Mouse (Mus musculus) liver, embryonic 14.5 days (tissue): ENCODE measurements around the gene Kif13a. TPM values are rescaled to one million over a fixed set of nuclear protein-coding genes. Genes with fewer than 3 reads are reported as not detected.

Experiments used
- ATAC-seq: fragments of 200-750 bp; cut with Nextera tagmentation; 2 replicates; pipeline ENCODE4 v1.8.0; 2017; ENCODE audit warnings: moderate number of reproducible peaks, mild to moderate bottlenecking, moderate library complexity; ENCODE audit not compliant: insufficient read depth
- DNase-seq, 3 experiments: peaks; one replicate each; pipeline ENCODE4 v3.0.0-alpha.2; 2012 to 2013; ENCODE audit warnings: low read depth in 3 of 3, low spot score in 3 of 3
- H3K27ac ChIP-seq: fragments of 300-500 bp; sonication (generic); 2 replicates; pipeline ENCODE4 v1.5.1; 2014; ENCODE audit warnings: moderate library complexity, mild to moderate bottlenecking, control low read depth, inconsistent platforms
- H3K27me3 ChIP-seq: fragments of 300-500 bp; sonication (generic); 2 replicates; pipeline ENCODE4 v1.6.1; 2014; ENCODE audit warnings: mild to moderate bottlenecking, low read length, moderate library complexity; ENCODE audit not compliant: control insufficient read depth, insufficient read depth
- H3K36me3 ChIP-seq: fragments of 300-500 bp; sonication (generic); replicated peaks from 2 replicates; pipeline ENCODE4 v1.6.1; 2014; ENCODE audit warnings: low read depth; ENCODE audit not compliant: control insufficient read depth, insufficient read depth
- H3K4me1 ChIP-seq, 2 experiments: fragments of 200-500 bp in 1 of 2; fragments of 300-500 bp in 1 of 2; sonication (generic) in 1 of 2; replicated peaks; 2 replicates each; pipeline ENCODE4 v1.6.1; 2012 to 2014; ENCODE audit warnings: antibody characterized with exemption in 1 of 2, inconsistent platforms in 1 of 2, low read length in 1 of 2; ENCODE audit not compliant: control insufficient read depth in 2 of 2, insufficient read depth in 2 of 2
- H3K4me2 ChIP-seq: fragments of 300-500 bp; sonication (generic); 2 replicates; pipeline ENCODE4 v1.6.1; 2014; ENCODE audit warnings: low read depth, mild to moderate bottlenecking, control low read depth, moderate library complexity
- H3K4me3 ChIP-seq, 2 experiments: fragments of 200-500 bp in 1 of 2; fragments of 300-500 bp in 1 of 2; sonication (generic) in 1 of 2; 2 replicates each; pipeline ENCODE4 v1.5.1; 2012 to 2014; ENCODE audit warnings: low read depth in 2 of 2, low read length in 2 of 2, mild to moderate bottlenecking in 2 of 2, control low read depth in 1 of 2, inconsistent platforms in 1 of 2, moderate library complexity in 1 of 2; ENCODE audit not compliant: insufficient read depth in 1 of 2
- H3K9ac ChIP-seq: fragments of 300-500 bp; sonication (generic); replicated peaks from 2 replicates; pipeline ENCODE4 v1.6.1; 2014; ENCODE audit warnings: mild to moderate bottlenecking, control low read depth, moderate library complexity
- H3K9me3 ChIP-seq: fragments of 300-500 bp; sonication (generic); 2 replicates; pipeline ENCODE4 v1.6.1; 2016; ENCODE audit warnings: low read length, mixed read lengths; ENCODE audit not compliant: control insufficient read depth
- CTCF ChIP-seq: IDR thresholded peaks from 2 replicates; pipeline ENCODE4 v1.5.1; 2016; ENCODE audit warnings: antibody characterized with exemption, low read depth, control low read depth
- EP300 ChIP-seq: IDR thresholded peaks from 2 replicates; pipeline ENCODE4 v1.6.1; 2016; ENCODE audit warnings: antibody characterized with exemption, low read depth
- WGBS: fragments of 180-500 bp; shearing (Covaris S2); extraction: QIAGEN DNeasy Blood & Tissue Kit; methylation state at CpG from one replicate; pipeline ENCODE4 v1.1.7; 2014; ENCODE audit not compliant: insufficient replicate concordance; 5-methylcytosine and 5-hydroxymethylcytosine counted together
- polyA plus RNA-seq, 2 experiments: library from polyadenylated mRNA; depleted of rRNA in 1 of 2; stranded (reverse) in 1 of 2; unstranded in 1 of 2; fragments of >200 nt; fragmentation: Nextera tagmentation in 1 of 2; extraction: Ambion mirVana in 1 of 2; gene quantifications; 2 replicates each; pipeline versions ENCODE4 v1.2.1 to v1.2.3; 2012 to 2014

Kif13a gene
- polyA plus RNA-seq, 2 experiments, result 2.1 to 3.1 TPM

- H3K4me2 ChIP-seq, result peak overlapping the region; percentile 84
- no peaks in the 10 kb centered on the region for H3K36me3 ChIP-seq
- TF ChIP-seq EP300, result no peak
- no peak for TF ChIP-seq CTCF
- under 1% methylated on average over 30 of the region's 30 CpGs for WGBS
- no peak for ATAC-seq
- peak in 1 of 3 experiments; percentile 19 for DNase-seq
- peak overlapping the region; percentile 70 to 98 for H3K4me3 ChIP-seq
- peaks cover 18 to 20% of the 10 kb centered on the region in 2 experiments for H3K4me1 ChIP-seq
- no peaks in the 10 kb centered on the region for H3K9me3 ChIP-seq
- H3K27me3 ChIP-seq, result no peaks in the 10 kb centered on the region
- H3K9ac ChIP-seq, result peak overlapping the region; percentile 89
- H3K27ac ChIP-seq, result peak overlapping the region; percentile 90
Measured at GRCm38 (mm10) chr13:46726288-46727037, 203.2 kb downstream of the Kif13a start.

- Histone ChIP-seq H3K4me1 (peaks cover 20 to 25% of the 10 kb centered on the region in 2 experiments), H3K9me3 (no peaks in the 10 kb centered on the region), H3K27ac (peak overlapping the region; percentile 93), H3K27me3 (no peaks in the 10 kb centered on the region), H3K4me2 (peak overlapping the region; percentile 79), H3K36me3 (no peaks in the 10 kb centered on the region), H3K4me3 (peak overlapping the region; percentile 70 to 98), H3K9ac (peak overlapping the region; percentile 69)
- DNase-seq (peak; percentile 91 to 92 (median 91)), ATAC-seq (peak; percentile 27)
- WGBS, result 6% methylated on average over 2 of the region's 2 CpGs
- TF ChIP-seq EP300, result peak; percentile 66
- TF ChIP-seq CTCF, result no peak
Measured at GRCm38 (mm10) chr13:46725227-46725626, 204.4 kb downstream of the Kif13a start.

GRCm38 (mm10) chr13:46724371-46724770, 205.3 kb downstream of the Kif13a start:
- Histone ChIP-seq H3K36me3 (no peaks in the 10 kb centered on the region), H3K4me3 (peak overlapping the region; percentile 70 to 98; a peak in 3 of 4 replicates), H3K27me3 (no peaks in the 10 kb centered on the region), H3K4me1 (peaks cover 20 to 28% of the 10 kb centered on the region in 2 experiments), H3K4me2 (peak overlapping the region; percentile 79), H3K9ac (peak overlapping the region; percentile 69), H3K27ac (peak overlapping the region; percentile 93), H3K9me3 (no peaks in the 10 kb centered on the region)
- peak in 1 of 3 experiments; percentile 29 for DNase-seq
- ATAC-seq, result no peak
- peak; percentile 39; the same call in 1 of the 2 replicates for TF ChIP-seq CTCF
- TF ChIP-seq EP300, result no peak

GRCm38 (mm10) chr13:46721009-46721408, 208.7 kb downstream of the Kif13a start:
- ATAC-seq (no peak), DNase-seq (no peak)
- H3K9me3 ChIP-seq, result no peaks in the 10 kb centered on the region
- H3K27ac ChIP-seq, result no peak overlapping the region
- peaks cover 29 to 32% of the 10 kb centered on the region in 2 experiments for H3K4me1 ChIP-seq
- no peaks in the 10 kb centered on the region for H3K27me3 ChIP-seq
- no peak for TF ChIP-seq CTCF
- TF ChIP-seq EP300, result no peak
- no peak overlapping the region for H3K9ac ChIP-seq
- H3K36me3 ChIP-seq, result peaks cover 11% of the 10 kb centered on the region
- H3K4me3 ChIP-seq, result no peak overlapping the region
- no peak overlapping the region for H3K4me2 ChIP-seq

GRCm38 (mm10) chr13:46718893-46719400, 210.7 kb downstream of the Kif13a start:
- H3K27ac ChIP-seq, result no peak overlapping the region
- peaks cover 21% of the 10 kb centered on the region in 2 experiments for H3K4me1 ChIP-seq
- H3K4me3 ChIP-seq, result no peak overlapping the region
- 42% methylated on average over 5 of the region's 5 CpGs for WGBS
- H3K4me2 ChIP-seq, result no peak overlapping the region
- H3K9me3 ChIP-seq, result no peaks in the 10 kb centered on the region
- ATAC-seq (no peak), DNase-seq (no peak)
- no peak overlapping the region for H3K9ac ChIP-seq
- H3K27me3 ChIP-seq, result no peaks in the 10 kb centered on the region
- H3K36me3 ChIP-seq, result peaks cover 23% of the 10 kb centered on the region
- TF ChIP-seq EP300 (no peak), CTCF (no peak)
